ENCODE assay signal across 13 mouse cellular contexts in genomic region chr15:56580745-56581515, GRCm38 (mm10).
"Had no signal": no experiment of that assay in that cellular context is flagged by ENCODE, and none has a peak within 500 bp of the region (broad histone marks: within the 10 kb centered on the region; RNA-seq: fewer than 3 reads in every experiment).

No protein-coding gene starts in this region.

- H3K36me3 ChIP-seq: limb, embryonic 12.5 days; liver, embryonic 15.5 days; midbrain, embryonic 10.5 days; neural tube, embryonic 12.5 days had no signal

- H3K27me3 ChIP-seq: limb, embryonic 12.5 days; liver, embryonic 15.5 days; neural tube, embryonic 12.5 days had no signal

- DNase-seq: kidney, postnatal 36 days; layer of hippocampus, adult 9-11 months; layer of hippocampus, postnatal 36 days; lung, adult 2 months; lung, postnatal 36 days; midbrain, embryonic 14.5 days; right cerebral cortex, postnatal 14 days had no signal

- H3K9ac ChIP-seq: limb, embryonic 12.5 days; liver, embryonic 15.5 days; neural tube, embryonic 12.5 days had no signal

- H3K4me1 ChIP-seq: limb, embryonic 12.5 days; liver, embryonic 15.5 days; midbrain, embryonic 10.5 days; neural tube, embryonic 12.5 days had no signal

- H3K9me3 ChIP-seq: limb, embryonic 12.5 days; liver, embryonic 15.5 days; midbrain, embryonic 10.5 days; neural tube, embryonic 12.5 days had no signal

- H3K4me2 ChIP-seq: limb, embryonic 12.5 days; liver, embryonic 11.5 days; liver, embryonic 15.5 days; neural tube, embryonic 12.5 days had no signal

- H3K27ac ChIP-seq: limb, embryonic 12.5 days; liver, embryonic 15.5 days; midbrain, embryonic 10.5 days; neural tube, embryonic 12.5 days had no signal

- H3K4me3 ChIP-seq: limb, embryonic 12.5 days; liver, embryonic 15.5 days; midbrain, embryonic 10.5 days; neural tube, embryonic 12.5 days had no signal

- ATAC-seq: lung, postnatal 0 days had no signal
